Mouse (Mus musculus): Measurements from ENCODE around the gene CK137956.

DNA sequence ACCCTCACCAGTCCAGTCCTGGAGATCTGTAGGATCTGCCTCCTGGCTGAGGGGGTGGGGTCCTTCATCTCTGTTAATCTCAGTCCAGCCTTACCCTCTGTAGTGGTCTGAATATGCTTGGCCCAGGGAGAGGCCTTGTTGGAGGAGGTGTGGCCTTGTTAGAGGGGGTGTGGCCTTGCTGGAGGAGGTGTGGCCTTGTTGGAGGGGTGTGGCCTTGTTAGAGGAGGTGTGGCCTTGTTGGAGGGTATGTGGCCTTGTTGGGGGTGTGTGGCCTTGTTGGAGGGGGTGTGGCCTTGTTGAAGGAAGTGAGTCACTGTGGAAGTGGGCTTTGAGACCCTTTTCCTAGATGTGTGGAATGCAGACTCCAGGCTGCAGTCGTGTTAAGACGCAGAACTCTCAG is 13.7 kb upstream of the CK137956 start:
- TF ChIP-seq GATA1 (IDR thresholded peaks at IDR 0.05; ENCODE audit: low read length): no peak
- no peak for TF ChIP-seq TAL1 (IDR thresholded peaks at IDR 0.05; ENCODE audit: low read length)

Measured in erythroblast, embryonic 14.5 days (primary cell).